Mouse (Mus musculus): ENCODE data around the gene Top3b.

GRCm38 (mm10) chr16:16897056-16897584 is 26.6 kb downstream of the Top3b start:
- TF ChIP-seq GATA1 (IDR thresholded peaks at IDR 0.05; ENCODE audit: low read length) (no peak), TAL1 (IDR thresholded peaks at IDR 0.05; ENCODE audit: low read length) (no peak)
